Mouse (Mus musculus) neural tube, embryonic 11.5 days (tissue): Measurements from ENCODE around the gene Gm10681. TPM values are rescaled to one million over a fixed set of nuclear protein-coding genes. Genes with fewer than 3 reads are reported as not detected.
"Not testable (repeated sequence)": the region's sequence is repeated elsewhere in the genome, so short reads cannot be mapped to it uniquely, and the experiment has no call there.

Experiments
- ATAC-seq: fragments of 200-750 bp; cut with Nextera tagmentation; 2 replicates; pipeline ENCODE4 v1.8.0; 2017; ENCODE audit warnings: moderate number of reproducible peaks, mild to moderate bottlenecking, moderate TSS enrichment, moderate library complexity; ENCODE audit not compliant: insufficient read depth, low FRiP score, low TSS enrichment
- DNase-seq: peaks from one replicate; pipeline ENCODE4 v3.0.0-alpha.2; 2015; ENCODE audit warnings: low spot score
- H3K27ac ChIP-seq: fragments of 300-500 bp; sonication (generic); 2 replicates; pipeline ENCODE4 v1.5.1; 2014; ENCODE audit warnings: low read depth, mild to moderate bottlenecking, low read length
- H3K27me3 ChIP-seq: fragments of 300-500 bp; sonication (generic); 2 replicates; pipeline ENCODE4 v1.6.1; 2014; ENCODE audit warnings: mild to moderate bottlenecking, low read length, mixed read lengths; ENCODE audit not compliant: control insufficient read depth, insufficient read depth
- H3K36me3 ChIP-seq: fragments of 300-500 bp; sonication (generic); 2 replicates; pipeline ENCODE4 v1.6.1; 2014; ENCODE audit warnings: mild to moderate bottlenecking, low read length, moderate library complexity, mixed read lengths; ENCODE audit not compliant: control insufficient read depth, insufficient read depth
- H3K4me1 ChIP-seq: fragments of 300-500 bp; sonication (generic); 2 replicates; pipeline ENCODE4 v1.6.1; 2014; ENCODE audit warnings: low read length, mixed read lengths; ENCODE audit not compliant: control insufficient read depth, insufficient read depth
- H3K4me2 ChIP-seq: fragments of 300-500 bp; sonication (generic); 2 replicates; pipeline ENCODE4 v1.6.1; 2014; ENCODE audit warnings: low read depth, mild to moderate bottlenecking, moderate library complexity
- H3K4me3 ChIP-seq: fragments of 300-500 bp; sonication (generic); 2 replicates; pipeline ENCODE4 v1.5.1; 2014; ENCODE audit warnings: low read depth, low read length
- H3K9ac ChIP-seq: fragments of 300-500 bp; sonication (generic); 2 replicates; pipeline ENCODE4 v1.6.1; 2014; ENCODE audit warnings: mild to moderate bottlenecking, low read length
- H3K9me3 ChIP-seq: fragments of 300-500 bp; sonication (generic); 2 replicates; pipeline ENCODE4 v1.6.1; 2016; ENCODE audit warnings: low read length; ENCODE audit not compliant: control insufficient read depth
- WGBS: fragments of 180-500 bp; shearing (Covaris S2); extraction: QIAGEN DNeasy Blood & Tissue Kit; methylation state at CpG from one replicate; pipeline ENCODE4 v1.1.7; 2014; 5-methylcytosine and 5-hydroxymethylcytosine counted together
- polyA plus RNA-seq: library from polyadenylated mRNA; unstranded; fragments of >200 nt; fragmentation: Nextera tagmentation; extraction: Ambion mirVana; gene quantifications from 2 replicates; pipeline ENCODE4 v1.2.1, GENCODE M21; 2014

The Gm10681 gene
- polyA plus RNA-seq, 1 experiment from 2014 or later = not detected

GRCm38 (mm10) chr3:98550215-98550614, 38.4 kb downstream of the Gm10681 start:
- not testable (repeated sequence) for H3K4me1 ChIP-seq, H3K9me3 ChIP-seq
- ATAC-seq = peak; percentile 72

GRCm38 (mm10) chr3:98548495-98548894, 40.1 kb downstream of the Gm10681 start:
- H3K27me3 ChIP-seq, H3K9ac ChIP-seq, ATAC-seq, H3K36me3 ChIP-seq, H3K4me2 ChIP-seq, DNase-seq, H3K27ac ChIP-seq, H3K9me3 ChIP-seq, H3K4me3 ChIP-seq, H3K4me1 ChIP-seq: not testable (repeated sequence)
- WGBS = no CpG with 5 or more reads among the region's 1 CpGs

More at GRCm38 (mm10) chr3:98550215-98550614, 38.4 kb downstream of the Gm10681 start:
- H3K27me3 ChIP-seq, H3K4me3 ChIP-seq, H3K9ac ChIP-seq, H3K36me3 ChIP-seq, H3K27ac ChIP-seq, DNase-seq, H3K4me2 ChIP-seq: not testable (repeated sequence)
- no CpG with 5 or more reads among the region's 2 CpGs for WGBS

GRCm38 (mm10) chr3:98547641-98548040, 41.0 kb downstream of the Gm10681 start:
- not testable (repeated sequence) for H3K9me3 ChIP-seq, H3K4me3 ChIP-seq, H3K9ac ChIP-seq, ATAC-seq, H3K36me3 ChIP-seq, H3K27ac ChIP-seq, H3K27me3 ChIP-seq, H3K4me2 ChIP-seq, H3K4me1 ChIP-seq, DNase-seq

GRCm38 (mm10) chr3:98524978-98525377, 63.6 kb downstream of the Gm10681 start:
- not testable (repeated sequence) for H3K4me1 ChIP-seq, ATAC-seq, H3K9ac ChIP-seq, H3K9me3 ChIP-seq, DNase-seq, H3K36me3 ChIP-seq, H3K27ac ChIP-seq, H3K4me2 ChIP-seq, H3K27me3 ChIP-seq, H3K4me3 ChIP-seq

GRCm38 (mm10) chr3:98524552-98524951, 64.1 kb downstream of the Gm10681 start:
- DNase-seq, H3K27ac ChIP-seq, H3K36me3 ChIP-seq, ATAC-seq, H3K9me3 ChIP-seq, H3K4me3 ChIP-seq, H3K27me3 ChIP-seq, H3K4me2 ChIP-seq, H3K9ac ChIP-seq, H3K4me1 ChIP-seq: not testable (repeated sequence)
- no CpG with 5 or more reads among the region's 1 CpGs for WGBS

GRCm38 (mm10) chr3:98522779-98523178, 65.8 kb downstream of the Gm10681 start:
- H3K9ac ChIP-seq, H3K27me3 ChIP-seq, DNase-seq, H3K36me3 ChIP-seq, H3K9me3 ChIP-seq, H3K27ac ChIP-seq, ATAC-seq, H3K4me2 ChIP-seq, H3K4me3 ChIP-seq, H3K4me1 ChIP-seq: not testable (repeated sequence)
- WGBS = 78% methylated on average over 1 of the region's 2 CpGs

- no CpG with 5 or more reads among the region's 1 CpGs for WGBS
Measured at GRCm38 (mm10) chr3:98510414-98510813, 78.2 kb downstream of the Gm10681 start, which contains the start of gene Hsd3b4. TSS of gene Hsd3b4 (minus strand) at chr3:98510514.

GRCm38 (mm10) chr3:98507229-98507628, 81.4 kb downstream of the Gm10681 start:
- not testable (repeated sequence) for H3K9me3 ChIP-seq, ATAC-seq, H3K4me1 ChIP-seq, H3K36me3 ChIP-seq, H3K4me2 ChIP-seq, DNase-seq, H3K27me3 ChIP-seq, H3K27ac ChIP-seq, H3K9ac ChIP-seq, H3K4me3 ChIP-seq
- WGBS = no CpG with 5 or more reads among the region's 5 CpGs

More at GRCm38 (mm10) chr3:98510414-98510813, 78.2 kb downstream of the Gm10681 start, which contains the start of gene Hsd3b4:
- not testable (repeated sequence) for H3K9me3 ChIP-seq, H3K27me3 ChIP-seq, H3K9ac ChIP-seq, H3K4me1 ChIP-seq, H3K4me2 ChIP-seq, DNase-seq, ATAC-seq, H3K27ac ChIP-seq, H3K4me3 ChIP-seq, H3K36me3 ChIP-seq
